Mouse (Mus musculus) CH12F3 (cell line): ENCODE data around the gene Gon7.

Source experiments
- in situ Hi-C: fragments of 300-500 bp; cut with MboI; formaldehyde crosslinking; loops from 2 replicates; pipeline ENCODE4 v1.14.3; 2020; ENCODE audit warnings: low sequenced_read_pairs

Gon7 gene

DNA sequence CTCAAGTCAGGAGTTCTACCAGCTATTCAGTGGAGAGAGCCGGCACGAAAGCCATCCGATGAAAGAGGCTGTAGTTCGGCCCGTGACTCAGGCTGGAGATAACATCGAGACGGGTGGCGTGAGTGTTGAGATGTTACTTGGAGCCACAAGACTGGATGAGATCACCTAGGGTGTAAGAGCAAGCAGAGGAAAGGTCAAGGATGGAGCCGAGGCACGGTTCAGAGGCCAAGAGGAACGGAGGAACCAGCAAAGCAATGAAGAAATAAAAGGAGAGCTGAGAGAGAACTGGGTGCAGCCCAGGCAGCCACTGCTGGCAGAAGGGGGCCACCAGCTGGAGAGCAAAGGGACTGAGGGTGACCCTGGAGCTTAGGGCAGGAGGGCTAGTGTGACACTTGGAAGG lies 49.4 kb downstream of the Gon7 start:
- in situ Hi-C loops = loop anchor here (5.0 kb wide), 1 partner anchor 131 kb away; no protein-coding TSS in a partner anchor

DNA sequence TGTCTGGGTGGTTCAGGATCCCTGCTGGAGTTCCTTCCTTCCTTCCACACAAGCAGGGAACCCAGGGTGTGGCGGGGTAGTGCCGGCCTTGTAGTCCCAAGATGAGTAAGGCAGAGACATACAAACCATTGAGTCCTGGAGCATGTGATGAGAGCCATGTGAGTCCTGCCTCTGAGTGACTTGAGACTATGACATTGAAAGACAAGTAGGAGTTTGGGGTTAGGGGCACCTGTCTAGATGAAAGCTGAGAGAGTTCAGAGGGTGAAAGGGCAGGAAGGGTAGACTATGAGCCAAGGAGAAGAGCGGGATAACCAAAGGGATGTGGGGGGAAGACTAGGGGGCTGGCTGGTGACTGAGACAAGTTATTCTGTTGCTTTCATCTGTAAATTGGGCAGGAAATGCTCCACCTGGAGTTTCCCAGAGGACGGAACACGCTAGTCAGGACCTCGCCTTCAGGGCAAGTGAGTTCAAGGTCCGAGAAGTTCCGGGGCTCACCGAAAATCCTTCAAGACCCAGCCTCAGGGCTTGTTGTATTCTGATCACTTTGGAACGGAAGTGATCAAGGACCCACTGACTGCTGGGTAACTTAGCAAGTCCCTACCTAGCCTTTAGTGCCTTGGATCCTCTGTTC lies 50.7 kb downstream of the Gon7 start:
- in situ Hi-C loops = loop anchor here (5.0 kb wide), 1 partner anchor 130 kb away; no protein-coding TSS in a partner anchor

DNA sequence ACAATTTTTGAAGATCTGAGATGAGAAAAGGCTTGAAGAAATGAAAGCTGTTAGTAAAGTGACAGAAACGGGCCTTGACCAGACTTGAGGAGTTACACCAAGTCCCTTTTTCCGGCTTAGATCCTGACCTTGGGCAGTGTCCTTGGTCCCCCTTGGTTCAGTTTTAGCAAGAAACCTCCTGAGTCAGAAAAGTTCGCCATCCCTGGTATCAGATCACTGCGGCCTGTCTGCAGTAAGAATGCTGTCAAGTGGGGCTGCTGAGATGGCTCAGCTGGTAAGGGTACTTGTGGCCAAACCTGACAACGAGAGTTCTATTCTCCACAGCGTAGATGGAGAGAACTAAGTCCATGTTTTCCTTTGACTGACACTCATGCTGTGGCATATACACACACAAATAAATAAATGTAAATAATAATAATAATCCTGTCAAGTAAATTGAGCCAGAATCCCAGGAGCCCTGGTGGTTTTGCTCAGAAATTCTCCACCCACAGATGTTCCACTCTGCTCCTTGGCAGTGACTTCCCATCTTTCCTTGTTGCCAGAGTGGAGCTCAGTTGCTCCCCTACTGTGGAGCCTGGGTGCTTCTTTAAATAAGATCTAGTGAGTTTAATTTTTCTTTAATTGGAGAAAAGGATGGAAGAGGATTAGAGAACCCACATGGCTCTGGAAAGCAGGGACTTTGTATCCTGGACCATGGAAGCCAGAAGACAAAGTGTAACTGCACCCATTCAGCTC lies 51.5 kb downstream of the Gon7 start:
- in situ Hi-C loops = loop anchor here (5.0 kb wide), 1 partner anchor 129 kb away; no protein-coding TSS in a partner anchor

DNA sequence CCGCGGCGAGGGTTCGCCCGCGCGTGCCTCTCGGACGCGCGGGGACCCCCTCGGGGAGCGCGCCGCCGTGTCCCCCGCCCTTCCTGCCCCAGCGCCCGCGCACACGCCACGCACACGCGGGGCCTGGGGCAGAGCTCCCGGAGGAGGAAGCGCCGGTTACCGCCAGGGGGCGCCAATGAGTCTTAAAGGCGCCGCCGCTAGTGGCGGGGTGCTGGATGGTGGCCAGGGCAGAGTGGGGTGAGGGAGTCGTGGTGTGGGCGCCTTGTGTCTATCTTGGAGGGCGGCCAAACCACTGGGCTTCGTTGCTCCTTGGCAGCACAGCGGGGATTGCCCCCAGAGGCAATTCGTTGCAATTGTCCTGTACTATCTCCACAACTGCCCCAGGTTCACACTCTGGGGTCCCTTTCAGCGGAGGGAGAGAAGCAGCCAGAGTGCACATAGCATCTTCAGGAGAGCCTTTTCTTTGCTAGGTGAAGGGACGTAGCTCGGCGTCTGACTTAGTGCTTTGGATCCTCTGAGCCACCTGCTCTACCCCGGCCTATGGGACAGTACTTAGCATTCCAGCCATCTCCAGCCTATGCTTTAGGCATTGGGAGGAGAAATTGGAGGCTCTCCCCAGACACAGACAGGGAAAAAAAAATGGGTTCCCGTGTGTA lies 52.3 kb downstream of the Gon7 start:
- in situ Hi-C loops = loop anchor here (5.0 kb wide), 1 partner anchor 128 kb away; no protein-coding TSS in a partner anchor

DNA sequence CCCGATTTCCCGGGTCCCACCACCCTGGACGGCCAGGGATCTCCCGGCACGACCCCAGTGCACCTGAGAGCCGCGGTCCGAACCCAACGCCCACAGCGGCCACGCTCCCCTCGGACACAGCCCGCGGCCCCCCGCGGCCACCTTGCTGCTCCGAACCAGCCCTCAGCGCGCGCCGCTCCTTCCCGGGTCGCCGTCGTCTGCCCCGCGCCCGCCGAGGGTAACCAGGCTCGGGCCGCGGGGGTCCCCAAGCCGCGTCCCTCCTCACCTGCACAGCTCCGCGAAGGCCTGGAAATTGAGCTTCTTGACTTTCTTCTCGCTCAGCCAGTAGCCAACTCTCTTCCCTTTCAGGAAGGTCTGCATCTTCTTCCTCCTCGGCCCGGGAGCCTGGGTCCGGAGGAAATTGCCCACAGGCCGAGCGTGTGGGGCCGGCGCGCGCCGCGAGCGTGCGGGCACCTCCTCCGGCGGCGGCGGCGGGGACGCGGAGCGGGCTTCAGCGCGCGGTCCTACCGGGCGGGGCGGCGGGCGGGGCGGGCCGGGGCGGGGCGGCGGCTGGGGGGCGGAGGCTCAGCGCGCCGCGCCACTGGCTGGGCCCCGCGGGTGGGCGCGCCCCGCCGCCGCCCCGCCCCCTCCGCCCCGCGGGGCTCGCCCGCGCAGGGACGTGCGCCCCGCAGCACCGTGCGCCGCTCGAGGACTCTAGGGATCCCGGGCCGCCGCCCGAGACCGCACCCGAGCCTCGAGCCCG lies 53.0 kb downstream of the Gon7 start, which contains the start of gene Itpk1:
Itpk1 (minus strand) TSS at position 474 of the 742 bp plus-strand sequence.
- in situ Hi-C loops = loop anchor here (5.0 kb wide), 1 partner anchor 127 kb away; no protein-coding TSS in a partner anchor

DNA sequence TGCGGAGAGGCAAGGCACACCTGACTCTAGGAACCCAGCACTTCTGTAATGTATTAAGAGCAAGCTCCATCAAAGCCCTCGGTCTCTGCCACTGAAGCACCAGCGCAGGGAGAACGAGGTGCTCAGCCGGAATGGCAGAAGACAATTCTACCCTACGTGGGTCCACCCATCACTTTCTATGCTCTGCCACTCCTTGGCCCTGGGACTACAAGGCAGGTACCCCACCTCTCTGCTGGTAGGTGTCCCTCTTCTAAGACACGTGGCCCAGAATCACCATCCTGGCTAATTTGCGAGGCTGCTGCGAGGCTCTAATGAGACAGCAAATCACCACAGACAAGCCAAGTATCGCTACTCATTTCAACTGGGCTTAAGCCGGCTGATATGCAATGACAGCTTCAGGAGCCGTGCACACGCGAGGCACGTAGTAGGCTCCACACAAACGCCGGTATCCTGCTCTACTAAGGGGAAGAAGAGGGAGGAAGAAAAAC lies 53.6 kb downstream of the Gon7 start:
- in situ Hi-C loops = no loop called here

DNA sequence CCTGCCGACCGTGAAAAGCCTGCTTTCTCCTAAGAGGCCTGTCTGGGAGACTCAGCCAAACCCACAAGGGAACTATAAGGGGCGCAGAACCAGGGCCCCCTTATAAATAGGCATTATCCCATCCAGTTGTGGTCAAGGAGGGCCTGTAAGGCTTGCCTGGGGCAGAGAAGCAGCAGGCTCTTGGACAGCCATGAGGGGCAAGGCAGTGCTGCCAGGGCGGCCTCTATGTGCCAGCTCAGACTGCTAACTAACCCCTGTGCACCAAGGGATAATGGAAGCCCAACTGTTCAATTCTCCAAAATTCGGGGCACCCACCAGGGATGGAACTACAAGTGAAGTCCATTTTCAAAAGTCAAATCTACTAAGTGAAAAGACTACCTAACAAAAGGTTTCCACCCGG lies 54.2 kb downstream of the Gon7 start:
- in situ Hi-C loops = no loop called here
